ENCODE assay signal across 8 mouse cellular contexts in the genomic region with DNA sequence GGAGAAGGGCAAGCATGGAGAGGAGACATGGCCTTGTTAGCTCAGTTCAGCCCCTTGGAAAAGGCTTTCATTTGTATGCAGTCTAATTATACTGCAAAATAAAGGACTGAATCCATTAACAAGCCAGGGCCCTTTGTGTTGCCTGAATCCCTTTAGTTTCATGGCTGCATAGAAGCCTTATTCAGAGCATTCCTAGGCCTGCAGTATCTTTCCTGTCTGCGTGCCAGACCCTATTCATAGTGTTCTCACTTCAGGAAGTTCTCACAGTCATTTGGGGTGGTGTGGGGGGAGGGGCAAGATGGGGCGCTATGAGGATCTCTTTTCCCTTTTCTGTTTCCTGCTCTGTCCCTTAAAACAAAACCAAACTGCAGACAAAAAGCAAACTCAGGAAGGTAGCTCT. TPM values are rescaled to one million over a fixed set of nuclear protein-coding genes. Genes with fewer than 3 reads are reported as not detected.
A peak's percentile ranks its signal among the peaks of the same experiment; 100 is the strongest.
DNase-seq lines count a peak whose midpoint lies in the region; ATAC-seq and TF ChIP-seq lines count a peak whose summit lies in the region.

No protein-coding gene starts in this region.

- H3K36me3 ChIP-seq in forebrain, embryonic 16.5 days (ENCODE audit: control insufficient read depth, insufficient read depth) = no peaks in the 10 kb centered on the region
- no peaks in the 10 kb centered on the region for H3K36me3 ChIP-seq in lung, postnatal 0 days (ENCODE audit: insufficient read depth, low read length)

- 2% methylated on average over 2 of the region's 2 CpGs for WGBS in forebrain, embryonic 16.5 days
- 2% methylated on average over 2 of the region's 2 CpGs for WGBS in lung, postnatal 0 days

- H3K4me3 ChIP-seq in forebrain, embryonic 16.5 days (replicated peaks; ENCODE audit: low read length) = no peak overlapping the region
- no peak overlapping the region for H3K4me3 ChIP-seq in lung, postnatal 0 days (ENCODE audit: low read depth, low read length)

- TF ChIP-seq CTCF in lung, postnatal 0 days (IDR thresholded peaks at IDR 0.05) = no peak

- no peak for TF ChIP-seq EP300 in lung, postnatal 0 days (IDR thresholded peaks at IDR 0.05)

- peak; percentile 89 for ATAC-seq in forebrain, embryonic 16.5 days
- ATAC-seq in lung, postnatal 0 days = peak; percentile 47; the same call in 1 of the 2 replicates
- ATAC-seq in megakaryocyte-erythroid progenitor cell, adult 5-6 weeks (replicated peaks; ENCODE audit: low FRiP score, low TSS enrichment, poor library complexity, severe bottlenecking) = no peak

- H3K27ac ChIP-seq in forebrain, embryonic 16.5 days (ENCODE audit: low read length) = peak overlapping the region; percentile 74
- no peak overlapping the region for H3K27ac ChIP-seq in lung, postnatal 0 days (ENCODE audit: low read length)

- no peaks in the 10 kb centered on the region for H3K9me3 ChIP-seq in forebrain, embryonic 16.5 days (ENCODE audit: control insufficient read depth, low read length)
- H3K9me3 ChIP-seq in lung, postnatal 0 days (ENCODE audit: low read length) = no peaks in the 10 kb centered on the region

- DNase-seq in B cell, adult 2 months = peak; percentile 13 to 22
- DNase-seq in brain, embryonic 18.5 days (ENCODE audit: low read depth, low spot score) = peak; percentile 58
- DNase-seq in heart, postnatal 14 days = peak; percentile 71 to 80
- peak; percentile 37 to 83 for DNase-seq in layer of hippocampus, adult 18-20 months (ENCODE audit: low spot score in 2 of 2)
- peak; percentile 62 for DNase-seq in lung, postnatal 0 days (ENCODE audit: low spot score)
- DNase-seq in right cerebral cortex, postnatal 10 days (ENCODE audit: low spot score in 2 of 2) = peak; percentile 89 to 92

- H3K9ac ChIP-seq in forebrain, embryonic 16.5 days (replicated peaks; ENCODE audit: low read depth, low read length) = no peak overlapping the region
- no peak overlapping the region for H3K9ac ChIP-seq in lung, postnatal 0 days (replicated peaks; ENCODE audit: low read depth)

- H3K27me3 ChIP-seq in forebrain, embryonic 16.5 days (replicated peaks; ENCODE audit: control insufficient read depth, insufficient read depth, low read length) = no peaks in the 10 kb centered on the region
- H3K27me3 ChIP-seq in lung, postnatal 0 days (replicated peaks; ENCODE audit: insufficient read depth, low read length) = no peaks in the 10 kb centered on the region

- peaks cover 53% of the 10 kb centered on the region for H3K4me1 ChIP-seq in forebrain, embryonic 16.5 days (replicated peaks; ENCODE audit: control insufficient read depth, insufficient read depth, low read length)
- H3K4me1 ChIP-seq in lung, postnatal 0 days (ENCODE audit: insufficient read depth, low read depth, low read length) = peaks cover 3% of the 10 kb centered on the region; the same call in 1 of the 2 replicates

- H3K4me2 ChIP-seq in forebrain, embryonic 16.5 days (ENCODE audit: low read length) = peak overlapping the region; percentile 8; the same call in 1 of the 2 replicates
- peak overlapping the region; percentile 19; the same call in 1 of the 2 replicates for H3K4me2 ChIP-seq in lung, postnatal 0 days (replicated peaks; ENCODE audit: low read depth, low read length)

- intact Hi-C loops in heart, postnatal 14 days (cut with DNase I) = loop anchor here (2.0 kb wide), 1 partner anchor 27 kb away; no protein-coding TSS in a partner anchor

RNA-seq across cellular contexts. Expression of gene Phlpp1, which starts 28.1 kb away (rescaled TPM):
- polyA plus RNA-seq in forebrain, embryonic 16.5 days (2015; fragmentation: Nextera tagmentation; extraction: Ambion mirVana) = 7.0 and 7.7 TPM in 2 replicates
- total RNA-seq in heart, postnatal 14 days (2021) = 10 to 100 TPM; 19.7 TPM
- 10 to 100 TPM; 88.3 to 97.0 TPM for total RNA-seq in layer of hippocampus, adult 18-20 months (2021)
- polyA plus RNA-seq in lung, postnatal 0 days (2015; fragmentation: Nextera tagmentation; extraction: Ambion mirVana) = 4.3 and 5.0 TPM in 2 replicates
- total RNA-seq in megakaryocyte-erythroid progenitor cell, adult 5-6 weeks (2014; fragmentation: Nextera tagmentation) = 2.1 and 7.1 TPM in 2 replicates
- total RNA-seq in megakaryocyte-erythroid progenitor cell, adult 5-6 weeks (2017) = 1.6 and 2.3 TPM in 2 replicates

Comparison
In these comparisons a context has a peak if more than half of its experiments do, and no peak if none do; other contexts are left out.
1. DNase-seq: peak in every context shown above with its lines; median percentile 90 in right cerebral cortex, postnatal 10 days; 76 in heart, postnatal 14 days; 62 in lung, postnatal 0 days; 60 in layer of hippocampus, adult 18-20 months; 58 in brain, embryonic 18.5 days; 18 in B cell, adult 2 months.
2. RNA of gene Phlpp1, which starts 28.1 kb away (total RNA-seq): 88.3 to 97.0 TPM in layer of hippocampus, adult 18-20 months; 19.7 TPM in heart, postnatal 14 days and 1.6 to 7.1 TPM in megakaryocyte-erythroid progenitor cell, adult 5-6 weeks; every median in the first group is over 4 times any median in the second.